Mouse (Mus musculus): Measurements from ENCODE around the gene Zscan20. TPM values are rescaled to one million over a fixed set of nuclear protein-coding genes. Genes with fewer than 3 reads are reported as not detected.

Gene Zscan20
- polyA plus RNA-seq, 1 experiment = 4.1 TPM

DNA sequence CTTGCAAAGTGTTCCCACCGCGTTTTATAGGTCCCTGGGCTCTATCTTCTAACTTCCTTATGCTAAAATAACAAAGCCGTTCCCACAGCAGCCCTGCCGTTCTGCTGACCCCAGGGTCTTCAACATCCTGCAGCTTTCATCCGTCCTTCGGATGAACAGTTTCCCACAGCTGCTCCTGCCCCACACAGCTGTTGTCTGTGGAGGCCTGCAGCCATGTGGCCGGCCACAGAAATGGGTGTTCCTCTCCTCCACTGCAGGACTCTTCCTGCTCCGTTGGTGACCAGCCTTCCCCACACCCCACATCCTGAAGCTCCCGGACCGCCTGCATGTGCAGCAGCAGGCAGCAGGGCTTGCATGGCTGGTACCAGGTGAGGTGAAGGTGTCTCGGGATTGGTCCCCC lies 27.4 kb upstream of the Zscan20 start:
- no peaks in the 10 kb centered on the region for H3K36me3 ChIP-seq (ENCODE audit: control insufficient read depth, insufficient read depth)
- no peaks in the 10 kb centered on the region for H3K79me3 ChIP-seq (ENCODE audit: low read depth)
- no peaks in the 10 kb centered on the region for H3K27me3 ChIP-seq (ENCODE audit: control insufficient read depth, insufficient read depth, insufficient read length)
- no peak overlapping the region for H3ac ChIP-seq (ENCODE audit: control insufficient read depth, insufficient read length, low read depth)
- no peak for TF ChIP-seq FOSL1 (IDR thresholded peaks at IDR 0.05; ENCODE audit: insufficient read depth, low read length, poor library complexity, severe bottlenecking)
- TF ChIP-seq MAX (IDR thresholded peaks at IDR 0.05) = no peak
- peak; percentile 52 for TF ChIP-seq MYOD1 (IDR thresholded peaks at IDR 0.05; ENCODE audit: control insufficient read depth, insufficient read length, low read depth)
- TF ChIP-seq MYOG (IDR thresholded peaks at IDR 0.05; ENCODE audit: control insufficient read depth, extremely low read depth, insufficient read length) = no peak
- no peak overlapping the region for H3K4me3 ChIP-seq (ENCODE audit: insufficient read depth, poor library complexity, severe bottlenecking)
- no peaks in the 10 kb centered on the region for H3K79me2 ChIP-seq (ENCODE audit: control insufficient read depth, insufficient read depth)

DNA sequence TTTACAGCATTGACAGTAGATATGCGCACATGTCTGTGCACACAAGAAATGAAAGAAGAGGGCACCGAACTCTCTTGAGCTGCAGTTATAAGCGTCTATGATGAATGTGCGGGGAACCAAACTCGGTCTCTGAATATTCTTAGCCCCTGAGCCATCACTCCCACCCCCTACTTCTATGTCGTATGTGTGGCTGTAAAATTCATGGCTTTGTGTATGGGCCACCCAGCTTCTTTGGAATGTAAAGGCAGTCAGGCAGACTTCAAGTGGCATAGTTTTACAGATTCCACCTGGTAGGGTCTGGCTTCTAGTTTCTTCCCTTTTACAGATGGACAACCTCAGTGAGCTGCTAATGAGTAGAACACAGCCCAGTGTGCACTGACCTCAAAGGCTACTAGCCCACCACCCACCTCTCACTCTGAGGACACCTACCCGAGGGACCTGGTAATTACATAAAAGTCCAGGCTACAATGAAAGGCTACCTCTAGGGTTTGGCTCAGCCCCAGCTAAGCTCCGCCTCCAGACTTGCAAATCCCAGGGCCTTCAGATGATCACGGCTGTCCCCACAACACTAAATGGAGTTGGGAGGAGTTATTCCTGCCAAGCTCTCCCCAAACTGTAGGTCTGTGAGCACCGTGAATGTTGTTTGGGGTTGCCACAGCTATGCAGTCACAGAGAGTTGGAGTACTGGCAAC lies 26.1 kb upstream of the Zscan20 start:
- Histone ChIP-seq H3K79me2 (ENCODE audit: control insufficient read depth, insufficient read depth) (no peaks in the 10 kb centered on the region), H3K79me3 (ENCODE audit: low read depth) (no peaks in the 10 kb centered on the region), H3K27me3 (ENCODE audit: control insufficient read depth, insufficient read depth, insufficient read length) (no peaks in the 10 kb centered on the region), H3K36me3 (ENCODE audit: control insufficient read depth, insufficient read depth) (no peaks in the 10 kb centered on the region), H3ac (ENCODE audit: control insufficient read depth, insufficient read length, low read depth) (no peak overlapping the region), H3K4me3 (ENCODE audit: insufficient read depth, poor library complexity, severe bottlenecking) (no peak overlapping the region)
- no peak for TF ChIP-seq MYOD1 (IDR thresholded peaks at IDR 0.05; ENCODE audit: control insufficient read depth, insufficient read length, low read depth)
- no peak for TF ChIP-seq MYOG (IDR thresholded peaks at IDR 0.05; ENCODE audit: control insufficient read depth, extremely low read depth, insufficient read length)
- TF ChIP-seq MAX (IDR thresholded peaks at IDR 0.05) = no peak
- no peak for TF ChIP-seq USF1 (IDR thresholded peaks at IDR 0.05; ENCODE audit: low read depth)
- no peak for TF ChIP-seq FOSL1 (IDR thresholded peaks at IDR 0.05; ENCODE audit: insufficient read depth, low read length, poor library complexity, severe bottlenecking)
- no peak for TF ChIP-seq CEBPB (IDR thresholded peaks at IDR 0.05; ENCODE audit: low read depth)
- TF ChIP-seq CTCF (IDR thresholded peaks at IDR 0.05; ENCODE audit: control insufficient read depth, insufficient read depth, insufficient read length) = no peak

- Histone ChIP-seq H3ac (ENCODE audit: control insufficient read depth, insufficient read length, low read depth) (no peak overlapping the region), H3K79me3 (ENCODE audit: low read depth) (no peaks in the 10 kb centered on the region), H3K36me3 (ENCODE audit: control insufficient read depth, insufficient read depth) (no peaks in the 10 kb centered on the region), H3K27me3 (ENCODE audit: control insufficient read depth, insufficient read depth, insufficient read length) (no peaks in the 10 kb centered on the region), H3K79me2 (ENCODE audit: control insufficient read depth, insufficient read depth) (no peaks in the 10 kb centered on the region), H3K4me3 (ENCODE audit: insufficient read depth, poor library complexity, severe bottlenecking) (no peak overlapping the region)
- no peak for TF ChIP-seq MYOD1 (IDR thresholded peaks at IDR 0.05; ENCODE audit: control insufficient read depth, insufficient read length, low read depth)
- no peak for TF ChIP-seq MYOG (IDR thresholded peaks at IDR 0.05; ENCODE audit: control insufficient read depth, extremely low read depth, insufficient read length)
- TF ChIP-seq CTCF (IDR thresholded peaks at IDR 0.05; ENCODE audit: control insufficient read depth, insufficient read depth, insufficient read length) = no peak
- TF ChIP-seq MAX (IDR thresholded peaks at IDR 0.05) = no peak
- no peak for TF ChIP-seq USF1 (IDR thresholded peaks at IDR 0.05; ENCODE audit: low read depth)
- TF ChIP-seq CEBPB (IDR thresholded peaks at IDR 0.05; ENCODE audit: low read depth) = no peak
- no peak for TF ChIP-seq FOSL1 (IDR thresholded peaks at IDR 0.05; ENCODE audit: insufficient read depth, low read length, poor library complexity, severe bottlenecking)
Measured at GRCm38 (mm10) chr4:128635451-128635850, 25.6 kb upstream of the Zscan20 start.

GRCm38 (mm10) chr4:128621109-128621508 lies 11.2 kb upstream of the Zscan20 start:
- Histone ChIP-seq H3K79me3 (ENCODE audit: low read depth) (no peaks in the 10 kb centered on the region), H3ac (ENCODE audit: control insufficient read depth, insufficient read length, low read depth) (no peak overlapping the region), H3K36me3 (ENCODE audit: control insufficient read depth, insufficient read depth) (no peaks in the 10 kb centered on the region), H3K79me2 (ENCODE audit: control insufficient read depth, insufficient read depth) (no peaks in the 10 kb centered on the region), H3K27me3 (ENCODE audit: control insufficient read depth, insufficient read depth, insufficient read length) (no peaks in the 10 kb centered on the region), H3K4me3 (ENCODE audit: insufficient read depth, poor library complexity, severe bottlenecking) (no peak overlapping the region)
- TF ChIP-seq CTCF (IDR thresholded peaks at IDR 0.05; ENCODE audit: control insufficient read depth, insufficient read depth, insufficient read length) (no peak), USF1 (IDR thresholded peaks at IDR 0.05; ENCODE audit: low read depth) (no peak), MYOD1 (IDR thresholded peaks at IDR 0.05; ENCODE audit: control insufficient read depth, insufficient read length, low read depth) (no peak), CEBPB (IDR thresholded peaks at IDR 0.05; ENCODE audit: low read depth) (no peak), MYOG (IDR thresholded peaks at IDR 0.05; ENCODE audit: control insufficient read depth, extremely low read depth, insufficient read length) (no peak), MAX (IDR thresholded peaks at IDR 0.05) (no peak), FOSL1 (IDR thresholded peaks at IDR 0.05; ENCODE audit: insufficient read depth, low read length, poor library complexity, severe bottlenecking) (no peak)

GRCm38 (mm10) chr4:128620572-128620971 lies 10.7 kb upstream of the Zscan20 start:
- H3K79me3 ChIP-seq (ENCODE audit: low read depth) = no peaks in the 10 kb centered on the region
- H3K79me2 ChIP-seq (ENCODE audit: control insufficient read depth, insufficient read depth) = no peaks in the 10 kb centered on the region
- no peaks in the 10 kb centered on the region for H3K36me3 ChIP-seq (ENCODE audit: control insufficient read depth, insufficient read depth)
- TF ChIP-seq CTCF (IDR thresholded peaks at IDR 0.05; ENCODE audit: control insufficient read depth, insufficient read depth, insufficient read length) (no peak), USF1 (IDR thresholded peaks at IDR 0.05; ENCODE audit: low read depth) (no peak), MYOD1 (IDR thresholded peaks at IDR 0.05; ENCODE audit: control insufficient read depth, insufficient read length, low read depth) (no peak), MYOG (IDR thresholded peaks at IDR 0.05; ENCODE audit: control insufficient read depth, extremely low read depth, insufficient read length) (no peak), CEBPB (IDR thresholded peaks at IDR 0.05; ENCODE audit: low read depth) (no peak), MAX (IDR thresholded peaks at IDR 0.05) (no peak), FOSL1 (IDR thresholded peaks at IDR 0.05; ENCODE audit: insufficient read depth, low read length, poor library complexity, severe bottlenecking) (no peak)
- no peaks in the 10 kb centered on the region for H3K27me3 ChIP-seq (ENCODE audit: control insufficient read depth, insufficient read depth, insufficient read length)
- no peak overlapping the region for H3ac ChIP-seq (ENCODE audit: control insufficient read depth, insufficient read length, low read depth)
- H3K4me3 ChIP-seq (ENCODE audit: insufficient read depth, poor library complexity, severe bottlenecking) = no peak overlapping the region
